Mouse (Mus musculus) embryonic facial prominence, embryonic 15.5 days (tissue): ENCODE results near the gene Hmcn1. TPM values are rescaled to one million over a fixed set of nuclear protein-coding genes. Genes with fewer than 3 reads are reported as not detected.

Experiments
- ATAC-seq: fragments of 200-750 bp; cut with Nextera tagmentation; 2 replicates; pipeline ENCODE4 v1.8.0; 2017; ENCODE audit warnings: low read depth, moderate TSS enrichment; ENCODE audit not compliant: insufficient number of reproducible peaks, low FRiP score, low TSS enrichment
- H3K27ac ChIP-seq: fragments of 300-500 bp; sonication (generic); replicated peaks from 2 replicates; pipeline ENCODE4 v1.5.1; 2015; ENCODE audit warnings: mild to moderate bottlenecking, inconsistent platforms
- H3K27me3 ChIP-seq: fragments of 300-500 bp; sonication (generic); 2 replicates; pipeline ENCODE4 v1.6.1; 2015; ENCODE audit warnings: inconsistent platforms
- H3K36me3 ChIP-seq: fragments of 300-500 bp; sonication (generic); 2 replicates; pipeline ENCODE4 v1.6.1; 2015; ENCODE audit warnings: mild to moderate bottlenecking, inconsistent platforms
- H3K4me1 ChIP-seq: fragments of 300-500 bp; sonication (generic); 2 replicates; pipeline ENCODE4 v1.6.1; 2015; ENCODE audit warnings: inconsistent platforms
- H3K4me2 ChIP-seq: fragments of 300-500 bp; sonication (generic); replicated peaks from 2 replicates; pipeline ENCODE4 v1.6.1; 2015; ENCODE audit warnings: mild to moderate bottlenecking, inconsistent platforms
- H3K4me3 ChIP-seq: fragments of 300-500 bp; sonication (generic); replicated peaks from 2 replicates; pipeline ENCODE4 v1.5.1; 2015; ENCODE audit warnings: mild to moderate bottlenecking, inconsistent platforms
- H3K9ac ChIP-seq: fragments of 300-500 bp; sonication (generic); 2 replicates; pipeline ENCODE4 v1.6.1; 2015; ENCODE audit warnings: inconsistent platforms
- H3K9me3 ChIP-seq: fragments of 300-500 bp; sonication (generic); replicated peaks from 2 replicates; pipeline ENCODE4 v1.6.1; 2016; ENCODE audit warnings: inconsistent platforms
- WGBS: fragments of 180-500 bp; shearing (Covaris S2); methylation state at CpG from one replicate; pipeline ENCODE4 v1.1.7; 2015; 5-methylcytosine and 5-hydroxymethylcytosine counted together
- polyA plus RNA-seq: library from polyadenylated mRNA; unstranded; fragments of >200 nt; fragmentation: Nextera tagmentation; extraction: Ambion mirVana; gene quantifications from 2 replicates; pipeline ENCODE4 v1.2.1, GENCODE M21; 2015

The Hmcn1 gene
- polyA plus RNA-seq, 1 experiment from 2014 or later = 26.4 TPM

GRCm38 (mm10) chr1:150933616-150934015 lies 59.6 kb downstream of the Hmcn1 start:
- H3K27me3 ChIP-seq = no peaks in the 10 kb centered on the region
- no peaks in the 10 kb centered on the region for H3K36me3 ChIP-seq
- peak overlapping the region; percentile 56; the same call in 1 of the 2 replicates for H3K27ac ChIP-seq
- H3K4me2 ChIP-seq = peak overlapping the region; percentile 42
- peaks cover 13% of the 10 kb centered on the region for H3K4me1 ChIP-seq
- peak; percentile 86 for ATAC-seq
- 23% methylated on average over 9 of the region's 9 CpGs for WGBS
- peak overlapping the region; percentile 22 for H3K4me3 ChIP-seq
- H3K9me3 ChIP-seq = no peaks in the 10 kb centered on the region
- no peak overlapping the region for H3K9ac ChIP-seq

- Histone ChIP-seq H3K27me3 (no peaks in the 10 kb centered on the region), H3K36me3 (no peaks in the 10 kb centered on the region), H3K4me1 (no peaks in the 10 kb centered on the region), H3K9ac (no peak overlapping the region), H3K27ac (no peak overlapping the region), H3K4me2 (no peak overlapping the region), H3K9me3 (no peaks in the 10 kb centered on the region), H3K4me3 (no peak overlapping the region)
- no peak for ATAC-seq
- WGBS = 79% methylated on average over 9 of the region's 9 CpGs
These were observed 72.4 kb downstream of the Hmcn1 start for GRCm38 (mm10) chr1:150920860-150921259.

GRCm38 (mm10) chr1:150920276-150920675 lies 73.0 kb downstream of the Hmcn1 start:
- no peaks in the 10 kb centered on the region for H3K9me3 ChIP-seq
- no peak overlapping the region for H3K4me3 ChIP-seq
- H3K4me1 ChIP-seq = no peaks in the 10 kb centered on the region
- ATAC-seq = no peak
- no peak overlapping the region for H3K27ac ChIP-seq
- no peak overlapping the region for H3K4me2 ChIP-seq
- no peaks in the 10 kb centered on the region for H3K27me3 ChIP-seq
- no peak overlapping the region for H3K9ac ChIP-seq
- H3K36me3 ChIP-seq = no peaks in the 10 kb centered on the region
- WGBS = 58% methylated on average over 6 of the region's 6 CpGs

- 72% methylated on average over 2 of the region's 2 CpGs for WGBS
- peaks cover 9% of the 10 kb centered on the region for H3K4me1 ChIP-seq
- peak overlapping the region; percentile 34; the same call in 1 of the 2 replicates for H3K27ac ChIP-seq
- H3K27me3 ChIP-seq = no peaks in the 10 kb centered on the region
- no peaks in the 10 kb centered on the region for H3K9me3 ChIP-seq
- no peak for ATAC-seq
- no peak overlapping the region for H3K4me3 ChIP-seq
- H3K36me3 ChIP-seq = no peaks in the 10 kb centered on the region
- no peak overlapping the region for H3K9ac ChIP-seq
- no peak overlapping the region for H3K4me2 ChIP-seq
These were observed 78.3 kb downstream of the Hmcn1 start for GRCm38 (mm10) chr1:150914936-150915335.

- 65% methylated on average over 5 of the region's 5 CpGs for WGBS
- Histone ChIP-seq H3K4me2 (no peak overlapping the region), H3K36me3 (no peaks in the 10 kb centered on the region), H3K27ac (no peak overlapping the region), H3K27me3 (no peaks in the 10 kb centered on the region), H3K9me3 (no peaks in the 10 kb centered on the region), H3K4me1 (peaks cover 9% of the 10 kb centered on the region), H3K4me3 (no peak overlapping the region), H3K9ac (no peak overlapping the region)
- no peak for ATAC-seq
These were observed 79.6 kb downstream of the Hmcn1 start for GRCm38 (mm10) chr1:150913586-150914136.

GRCm38 (mm10) chr1:150909642-150910041 lies 83.6 kb downstream of the Hmcn1 start:
- ATAC-seq = no peak
- Histone ChIP-seq H3K27ac (no peak overlapping the region), H3K9me3 (no peaks in the 10 kb centered on the region), H3K9ac (no peak overlapping the region), H3K4me3 (no peak overlapping the region), H3K27me3 (no peaks in the 10 kb centered on the region), H3K4me2 (no peak overlapping the region), H3K4me1 (peaks cover 4% of the 10 kb centered on the region; the same call in 1 of the 2 replicates), H3K36me3 (no peaks in the 10 kb centered on the region)
- 80% methylated on average over 2 of the region's 2 CpGs for WGBS

- no peaks in the 10 kb centered on the region for H3K27me3 ChIP-seq
- no peak for ATAC-seq
- H3K4me2 ChIP-seq = no peak overlapping the region
- WGBS = 51% methylated on average over 5 of the region's 5 CpGs
- H3K9ac ChIP-seq = no peak overlapping the region
- H3K36me3 ChIP-seq = no peaks in the 10 kb centered on the region
- H3K4me3 ChIP-seq = no peak overlapping the region
- H3K4me1 ChIP-seq = no peaks in the 10 kb centered on the region; the same call in 1 of the 2 replicates
- H3K9me3 ChIP-seq = no peaks in the 10 kb centered on the region
- 0 out of 2 replicates have a peak overlapping the region, but pooled peaks have one; percentile 17 for H3K27ac ChIP-seq
These were observed 99.5 kb downstream of the Hmcn1 start for GRCm38 (mm10) chr1:150893677-150894188.

- H3K4me1 ChIP-seq = no peaks in the 10 kb centered on the region; the same call in 1 of the 2 replicates
- H3K4me2 ChIP-seq = no peak overlapping the region
- H3K4me3 ChIP-seq = no peak overlapping the region
- H3K27me3 ChIP-seq = no peaks in the 10 kb centered on the region
- H3K27ac ChIP-seq = no peak overlapping the region
- no peaks in the 10 kb centered on the region for H3K36me3 ChIP-seq
- no peaks in the 10 kb centered on the region for H3K9me3 ChIP-seq
- no peak overlapping the region for H3K9ac ChIP-seq
- no peak for ATAC-seq
- WGBS = 80% methylated on average over 4 of the region's 4 CpGs
These were observed 103.2 kb downstream of the Hmcn1 start for GRCm38 (mm10) chr1:150890017-150890416.

- ATAC-seq = no peak
- Histone ChIP-seq H3K4me3 (no peak overlapping the region), H3K4me2 (no peak overlapping the region), H3K9ac (no peak overlapping the region), H3K36me3 (no peaks in the 10 kb centered on the region), H3K4me1 (no peaks in the 10 kb centered on the region), H3K9me3 (no peaks in the 10 kb centered on the region), H3K27ac (no peak overlapping the region), H3K27me3 (no peaks in the 10 kb centered on the region)
- WGBS = 68% methylated on average over 1 of the region's 1 CpGs
These were observed 107.0 kb downstream of the Hmcn1 start for GRCm38 (mm10) chr1:150886267-150886666.

- Histone ChIP-seq H3K27me3 (no peaks in the 10 kb centered on the region), H3K4me1 (peaks cover 11% of the 10 kb centered on the region), H3K36me3 (no peaks in the 10 kb centered on the region), H3K9me3 (no peaks in the 10 kb centered on the region), H3K27ac (0 out of 2 replicates have a peak overlapping the region, but pooled peaks have one; percentile 30), H3K4me3 (no peak overlapping the region), H3K9ac (no peak overlapping the region), H3K4me2 (no peak overlapping the region)
- ATAC-seq = no peak
- 43% methylated on average over 7 of the region's 7 CpGs for WGBS
These were observed 114.8 kb downstream of the Hmcn1 start for GRCm38 (mm10) chr1:150878421-150878820.

- H3K27ac ChIP-seq = peak overlapping the region; percentile 30; the same call in 1 of the 2 replicates
These were observed 115.3 kb downstream of the Hmcn1 start for GRCm38 (mm10) chr1:150877920-150878319.

GRCm38 (mm10) chr1:150874025-150874424 lies 119.2 kb downstream of the Hmcn1 start:
- 86% methylated on average over 5 of the region's 5 CpGs for WGBS
- peaks cover 11% of the 10 kb centered on the region for H3K4me1 ChIP-seq
- no peak overlapping the region for H3K4me3 ChIP-seq

More at GRCm38 (mm10) chr1:150877920-150878319, 115.3 kb downstream of the Hmcn1 start:
- H3K9me3 ChIP-seq = no peaks in the 10 kb centered on the region
- H3K4me2 ChIP-seq = no peak overlapping the region
- H3K9ac ChIP-seq = no peak overlapping the region
- WGBS = 26% methylated on average over 4 of the region's 4 CpGs
- H3K36me3 ChIP-seq = no peaks in the 10 kb centered on the region
- no peak for ATAC-seq
- H3K4me3 ChIP-seq = no peak overlapping the region
- no peaks in the 10 kb centered on the region for H3K27me3 ChIP-seq
- peaks cover 11% of the 10 kb centered on the region for H3K4me1 ChIP-seq

More at GRCm38 (mm10) chr1:150874025-150874424, 119.2 kb downstream of the Hmcn1 start:
- Histone ChIP-seq H3K9ac (no peak overlapping the region), H3K27ac (no peak overlapping the region), H3K27me3 (no peaks in the 10 kb centered on the region), H3K36me3 (no peaks in the 10 kb centered on the region), H3K9me3 (no peaks in the 10 kb centered on the region), H3K4me2 (no peak overlapping the region)
- ATAC-seq = no peak
